Mouse (Mus musculus) large intestine, adult 2 months (tissue): ENCODE measurements around the gene Neurog3. TPM values are rescaled to one million over a fixed set of nuclear protein-coding genes. Genes with fewer than 3 reads are reported as not detected.

Experiments used
- polyA plus RNA-seq: library from polyadenylated mRNA; depleted of rRNA; stranded (reverse); fragments of >200 nt; gene quantifications from 2 replicates; pipeline ENCODE4 v1.2.3, GENCODE M21; 2012; rRNA removed

Gene Neurog3
- polyA plus RNA-seq, 1 experiment = 3.0 TPM

Other genes starting within 250 kb of the Neurog3 start
- 1.1 and 1.3 TPM in 2 replicates for gene Col13a1, start 154.0 kb upstream of the Neurog3 start, polyA plus RNA-seq
- 17.9 and 21.8 TPM in 2 replicates for gene Fam241b, start 10.8 kb downstream of the Neurog3 start, polyA plus RNA-seq
- gene Tspan15, start 98.2 kb downstream of the Neurog3 start, polyA plus RNA-seq = 223 and 259 TPM in 2 replicates
- 2.5 and 3.3 TPM in 2 replicates for gene Tacr2, start 119.3 kb downstream of the Neurog3 start, polyA plus RNA-seq
- 9.7 and 10.5 TPM in 2 replicates for gene Hk1, start 246.8 kb downstream of the Neurog3 start, polyA plus RNA-seq